Mouse (Mus musculus) liver, postnatal 0 days (tissue): ENCODE measurements around the gene Plekha6. TPM values are rescaled to one million over a fixed set of nuclear protein-coding genes. Genes with fewer than 3 reads are reported as not detected.
A peak's percentile ranks its signal among the peaks of the same experiment; 100 is the strongest.

Experiments
- ATAC-seq: fragments of 200-750 bp; cut with Nextera tagmentation; 2 replicates; pipeline ENCODE4 v1.8.0; 2017; ENCODE audit warnings: mild to moderate bottlenecking, moderate library complexity
- DNase-seq: peaks from one replicate; pipeline ENCODE4 v3.0.0-alpha.2; 2016
- H3K27ac ChIP-seq: fragments of 300-500 bp; sonication (generic); 2 replicates; pipeline ENCODE4 v1.5.1; 2014; ENCODE audit warnings: antibody characterized with exemption, moderate library complexity, mild to moderate bottlenecking, low read depth
- H3K27me3 ChIP-seq: fragments of 300-500 bp; sonication (generic); 2 replicates; pipeline ENCODE4 v1.6.1; 2014; ENCODE audit warnings: low read length, control low read depth, mixed read lengths; ENCODE audit not compliant: insufficient read depth
- H3K36me3 ChIP-seq: fragments of 300-500 bp; sonication (generic); replicated peaks from 2 replicates; pipeline ENCODE4 v1.6.1; 2014; ENCODE audit warnings: mild to moderate bottlenecking, control low read depth, low read length, moderate library complexity, mixed read lengths; ENCODE audit not compliant: insufficient read depth
- H3K4me1 ChIP-seq: fragments of 300-500 bp; sonication (generic); 2 replicates; pipeline ENCODE4 v1.6.1; 2014; ENCODE audit warnings: antibody characterized with exemption, mild to moderate bottlenecking, control low read depth; ENCODE audit not compliant: insufficient read depth
- H3K4me2 ChIP-seq: fragments of 300-500 bp; sonication (generic); 2 replicates; pipeline ENCODE4 v1.6.1; 2014; ENCODE audit warnings: low read depth, mild to moderate bottlenecking, low read length, moderate library complexity, mixed read lengths
- H3K4me3 ChIP-seq: fragments of 300-500 bp; sonication (generic); 2 replicates; pipeline ENCODE4 v1.5.1; 2014; ENCODE audit warnings: low read depth, low read length
- H3K9ac ChIP-seq: fragments of 300-500 bp; sonication (generic); replicated peaks from 2 replicates; pipeline ENCODE4 v1.6.1; 2014; ENCODE audit warnings: mild to moderate bottlenecking, moderate library complexity
- H3K9me3 ChIP-seq: fragments of 300-500 bp; sonication (generic); 2 replicates; pipeline ENCODE4 v1.6.1; 2016; ENCODE audit warnings: mild to moderate bottlenecking, control low read depth, low read length, mixed read lengths
- CTCF ChIP-seq: sonication (generic); IDR thresholded peaks from 2 replicates; pipeline ENCODE4 v1.5.1; 2016; ENCODE audit warnings: antibody characterized with exemption, low read depth
- EP300 ChIP-seq: IDR thresholded peaks from 2 replicates; pipeline ENCODE4 v1.6.1; 2016; ENCODE audit warnings: antibody characterized with exemption, low read depth, mild to moderate bottlenecking
- WGBS: fragments of 180-500 bp; shearing (Covaris S2); extraction: QIAGEN DNeasy Blood & Tissue Kit; methylation state at CpG from one replicate; pipeline ENCODE4 v1.1.7; 2014; ENCODE audit not compliant: insufficient replicate concordance; 5-methylcytosine and 5-hydroxymethylcytosine counted together
- polyA plus RNA-seq: library from polyadenylated mRNA; unstranded; fragments of >200 nt; fragmentation: Nextera tagmentation; extraction: Ambion mirVana; gene quantifications from 2 replicates; pipeline ENCODE4 v1.2.1, GENCODE M21; 2015

The Plekha6 gene
- polyA plus RNA-seq, 1 experiment from 2014 or later: 3.8 TPM

- Histone ChIP-seq H3K9ac (no peak overlapping the region), H3K9me3 (no peaks in the 10 kb centered on the region), H3K27me3 (no peaks in the 10 kb centered on the region), H3K27ac (peak overlapping the region; percentile 80), H3K4me2 (no peak overlapping the region), H3K4me3 (no peak overlapping the region), H3K4me1 (peaks cover 35% of the 10 kb centered on the region), H3K36me3 (no peaks in the 10 kb centered on the region)
- 49% methylated on average over 6 of the region's 6 CpGs for WGBS
- no peak for DNase-seq
- no peak for TF ChIP-seq CTCF
- TF ChIP-seq EP300: no peak
- ATAC-seq: peak; percentile 43; the same call in 1 of the 2 replicates
These were observed 39.9 kb upstream of the Plekha6 start for GRCm38 (mm10) chr1:133124137-133124536.

DNA sequence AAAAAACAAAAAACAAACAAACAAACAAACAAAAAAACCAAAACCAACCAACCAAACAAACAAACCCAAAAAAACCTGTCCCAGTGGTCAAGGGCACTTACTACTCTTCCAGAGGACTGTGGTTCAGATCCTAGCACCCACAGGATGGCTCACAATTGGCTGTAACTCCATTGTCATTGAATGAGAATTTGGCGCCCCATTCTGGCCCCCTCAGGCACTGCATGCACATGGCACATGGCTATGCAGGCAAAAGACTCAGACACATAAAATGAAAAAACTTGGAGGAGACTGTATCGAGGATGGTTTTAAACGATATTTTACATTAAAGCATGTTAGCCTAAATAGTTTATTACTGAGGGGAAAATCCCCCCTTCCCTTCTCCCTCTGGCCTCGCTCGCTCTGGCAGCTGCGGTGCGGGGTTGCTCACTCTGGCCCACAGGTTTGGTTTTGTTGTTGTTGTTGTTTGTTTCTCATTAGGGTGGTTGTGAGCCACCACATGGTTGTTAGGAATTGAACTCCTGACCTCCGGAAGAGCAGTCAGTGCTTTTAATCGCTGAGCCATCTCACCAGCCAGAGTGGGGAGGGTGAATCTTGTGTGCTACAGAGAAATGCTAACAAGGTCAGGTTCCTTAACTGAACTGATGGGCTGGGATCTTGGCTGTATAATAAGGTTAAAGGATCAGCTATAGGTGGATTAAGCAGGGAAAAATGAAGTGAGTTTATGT, 38.2 kb upstream of the Plekha6 start:
- DNase-seq (no peak), ATAC-seq (no peak)
- Histone ChIP-seq H3K27ac (no peak overlapping the region), H3K4me2 (no peak overlapping the region), H3K9me3 (no peaks in the 10 kb centered on the region), H3K9ac (no peak overlapping the region), H3K27me3 (no peaks in the 10 kb centered on the region), H3K36me3 (no peaks in the 10 kb centered on the region), H3K4me3 (no peak overlapping the region), H3K4me1 (peaks cover 29% of the 10 kb centered on the region)
- TF ChIP-seq CTCF (peak; percentile 49), EP300 (no peak)
- WGBS: 85% methylated on average over 9 of the region's 9 CpGs

- Histone ChIP-seq H3K9ac (no peak overlapping the region), H3K4me2 (no peak overlapping the region), H3K4me3 (no peak overlapping the region), H3K9me3 (no peaks in the 10 kb centered on the region), H3K36me3 (no peaks in the 10 kb centered on the region), H3K27ac (no peak overlapping the region), H3K27me3 (no peaks in the 10 kb centered on the region), H3K4me1 (peaks cover 24% of the 10 kb centered on the region)
- WGBS: 72% methylated on average over 4 of the region's 4 CpGs
- no peak for TF ChIP-seq EP300
- TF ChIP-seq CTCF: no peak
- ATAC-seq: no peak
- DNase-seq: no peak
These were observed 37.7 kb upstream of the Plekha6 start for GRCm38 (mm10) chr1:133126365-133126740.

DNA sequence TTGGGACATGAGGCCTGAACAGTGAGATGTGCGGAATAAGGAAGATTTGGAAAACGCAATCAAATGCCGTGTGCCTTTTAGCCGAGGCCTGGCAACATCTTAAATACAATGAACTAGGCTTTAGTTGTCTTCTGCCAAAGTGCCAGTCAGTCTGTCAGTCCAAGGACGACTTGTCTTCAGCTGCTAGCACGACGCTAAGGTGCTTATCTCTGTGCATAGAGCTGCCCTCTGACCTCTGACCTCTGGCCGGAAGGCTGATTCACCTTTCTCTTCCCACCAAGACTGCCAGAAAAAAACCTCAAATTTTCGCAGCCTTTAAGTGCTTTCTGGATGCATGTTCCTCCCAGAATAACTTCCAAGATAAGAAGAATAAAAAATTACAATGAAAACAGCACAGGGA, 36.7 kb upstream of the Plekha6 start:
- Histone ChIP-seq H3K4me2 (no peak overlapping the region), H3K27me3 (no peaks in the 10 kb centered on the region), H3K9ac (no peak overlapping the region), H3K27ac (no peak overlapping the region), H3K36me3 (no peaks in the 10 kb centered on the region), H3K9me3 (no peaks in the 10 kb centered on the region), H3K4me3 (no peak overlapping the region), H3K4me1 (peaks cover 21% of the 10 kb centered on the region)
- WGBS: 57% methylated on average over 9 of the region's 9 CpGs
- ATAC-seq (no peak), DNase-seq (no peak)
- TF ChIP-seq CTCF (no peak), EP300 (no peak)

- H3K9me3 ChIP-seq: no peaks in the 10 kb centered on the region
- no peaks in the 10 kb centered on the region for H3K27me3 ChIP-seq
- peak overlapping the region; percentile 85 for H3K4me2 ChIP-seq
- H3K36me3 ChIP-seq: peaks cover 13% of the 10 kb centered on the region
- WGBS: 33% methylated on average over 16 of the region's 16 CpGs
- H3K27ac ChIP-seq: peak overlapping the region; percentile 98
- DNase-seq (peak; percentile 33), ATAC-seq (no peak)
- TF ChIP-seq CTCF (no peak), EP300 (no peak)
- H3K4me3 ChIP-seq: peak overlapping the region; percentile 82
- H3K4me1 ChIP-seq: peaks cover 14% of the 10 kb centered on the region
- peak overlapping the region; percentile 49 for H3K9ac ChIP-seq
These were observed 34.4 kb upstream of the Plekha6 start for GRCm38 (mm10) chr1:133129471-133130221.
